Mouse (Mus musculus): ENCODE data around the gene Cntfr.

DNA sequence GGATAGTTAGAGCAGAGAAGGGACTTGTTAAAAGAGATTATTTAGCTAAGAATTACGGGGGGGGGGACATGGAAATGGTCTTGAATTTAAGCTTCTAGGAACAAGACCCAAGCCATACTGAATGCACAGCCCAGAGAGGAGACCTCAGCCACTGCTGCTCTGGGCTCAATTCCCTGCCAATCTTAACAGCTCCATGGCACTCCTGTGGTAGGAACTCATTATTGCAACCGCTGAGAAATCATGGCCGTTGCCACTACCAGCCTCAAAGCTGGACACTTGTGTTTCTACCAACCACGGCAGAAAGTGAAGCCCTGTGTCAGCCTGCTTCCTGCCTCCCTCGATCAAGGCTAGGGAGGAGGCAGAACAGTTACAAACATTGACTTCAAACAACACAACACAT, 51.4 kb downstream of the Cntfr start:
- TF ChIP-seq CTCF (IDR thresholded peaks at IDR 0.05; ENCODE audit: low read depth, low read length) = no peak
- TF ChIP-seq TAL1 (conservative IDR thresholded peaks at IDR 0.05; ENCODE audit: low read depth, low read length) = no peak
- TF ChIP-seq GATA1 (IDR thresholded peaks at IDR 0.05; ENCODE audit: borderline replicate concordance, low read length) = no peak
- TF ChIP-seq POLR2AphosphoS5 (IDR thresholded peaks at IDR 0.05; ENCODE audit: insufficient replicate concordance, low read depth, low read length) = no peak
- TF ChIP-seq GATA2 (IDR thresholded peaks at IDR 0.05; ENCODE audit: borderline replicate concordance, low read depth, low read length) = no peak
